Mouse (Mus musculus) neutrophil, adult 5-6 weeks (primary cell): ENCODE measurements around the gene Dnah11. TPM values are rescaled to one million over a fixed set of nuclear protein-coding genes. Genes with fewer than 3 reads are reported as not detected.

Experiments
- ATAC-seq: fragments of 151-379, 151-347 bp; 2 replicates; pipeline ENCODE4 v1.8.0; 2017; ENCODE audit warnings: mild to moderate bottlenecking, moderate TSS enrichment; ENCODE audit not compliant: insufficient number of reproducible peaks, poor library complexity, low FRiP score, severe bottlenecking; ENCODE audit errors: extremely low read depth
- total RNA-seq: library from RNA; stranded (forward); fragments of 200-1000 nt; gene quantifications from 2 replicates; pipeline ENCODE4 v1.2.3, GENCODE M21; 2017

The Dnah11 gene
- total RNA-seq, 1 experiment from 2014 or later: not detected

GRCm38 (mm10) chr12:118099694-118100093, 99.1 kb downstream of the Dnah11 start:
- no peak for ATAC-seq

- no peak for ATAC-seq
Observed at GRCm38 (mm10) chr12:118098257-118098656, 100.6 kb downstream of the Dnah11 start.

- no peak for ATAC-seq
Observed at GRCm38 (mm10) chr12:118094946-118095345, 103.9 kb downstream of the Dnah11 start.

GRCm38 (mm10) chr12:118085291-118085690, 113.6 kb downstream of the Dnah11 start:
- no peak for ATAC-seq

- ATAC-seq: no peak
Observed at GRCm38 (mm10) chr12:118084806-118085205, 114.0 kb downstream of the Dnah11 start.

GRCm38 (mm10) chr12:118084134-118084533, 114.7 kb downstream of the Dnah11 start:
- no peak for ATAC-seq

GRCm38 (mm10) chr12:118080441-118080840, 118.4 kb downstream of the Dnah11 start:
- no peak for ATAC-seq

- ATAC-seq: no peak
Observed at GRCm38 (mm10) chr12:118078434-118078989, 120.3 kb downstream of the Dnah11 start.

GRCm38 (mm10) chr12:118076802-118077201, 122.0 kb downstream of the Dnah11 start:
- no peak for ATAC-seq

- ATAC-seq: no peak
Observed at GRCm38 (mm10) chr12:118072181-118072872, 126.5 kb downstream of the Dnah11 start.

GRCm38 (mm10) chr12:118071667-118072066, 127.2 kb downstream of the Dnah11 start:
- no peak for ATAC-seq

GRCm38 (mm10) chr12:118068785-118069184, 130.1 kb downstream of the Dnah11 start:
- no peak for ATAC-seq

GRCm38 (mm10) chr12:118062343-118062742, 136.5 kb downstream of the Dnah11 start:
- no peak for ATAC-seq

- no peak for ATAC-seq
Observed at GRCm38 (mm10) chr12:118056876-118057275, 142.0 kb downstream of the Dnah11 start.

GRCm38 (mm10) chr12:118045381-118045780, 153.5 kb downstream of the Dnah11 start:
- no peak for ATAC-seq

GRCm38 (mm10) chr12:118043130-118043647, 155.7 kb downstream of the Dnah11 start:
- no peak for ATAC-seq

GRCm38 (mm10) chr12:118042196-118042595, 156.6 kb downstream of the Dnah11 start:
- ATAC-seq: no peak

- ATAC-seq: no peak
Observed at GRCm38 (mm10) chr12:118034990-118035389, 163.9 kb downstream of the Dnah11 start.

GRCm38 (mm10) chr12:118025771-118026170, 173.1 kb downstream of the Dnah11 start:
- ATAC-seq: no peak

GRCm38 (mm10) chr12:118018936-118019335, 179.9 kb downstream of the Dnah11 start:
- no peak for ATAC-seq
